Mouse (Mus musculus): ENCODE measurements around the gene Spz1.

- TF ChIP-seq CTCF (IDR thresholded peaks at IDR 0.05; ENCODE audit: insufficient read depth, low read length) (no peak), POLR2A (IDR thresholded peaks at IDR 0.05; ENCODE audit: borderline replicate concordance, extremely low read depth, low read depth, low read length) (no peak)
Measured at GRCm38 (mm10) chr13:92576688-92577087, 716 bp upstream of the Spz1 start.

Measured in lung, adult 2 months (tissue).